ENCODE assay signal across 8 mouse cellular contexts in genomic region chr10:14056584-14057451, GRCm38 (mm10).
A peak's percentile ranks its signal among the peaks of the same experiment; 100 is the strongest.
DNase-seq lines count a peak whose midpoint lies in the region; ATAC-seq and TF ChIP-seq lines count a peak whose summit lies in the region.

No protein-coding gene starts in this region.

- H3K4me2 ChIP-seq in intestine, embryonic 15.5 days (replicated peaks): no peak overlapping the region
- H3K4me2 ChIP-seq in stomach, embryonic 14.5 days (replicated peaks; ENCODE audit: low read depth, low read length): no peak overlapping the region

- DNase-seq in A20 (ENCODE audit: low read depth, low spot score) (peak; percentile 27), Patski (ENCODE audit: low read depth, low spot score) (no peak)
- peak; percentile 79 to 82 for DNase-seq in cerebellum, postnatal 36 days
- DNase-seq in heart, adult 11 months: peak; percentile 99
- peak; percentile 52 for DNase-seq in mesoderm, embryonic 11.5 days (ENCODE audit: low read depth, low spot score)
- no peak for DNase-seq in layer of hippocampus, postnatal 14 days (ENCODE audit: low spot score in 2 of 2)

- CTCF ChIA-PET in Patski (lab: Charles Lee): interaction anchor here (1.2 to 1.3 kb wide), 2 partner anchors 16 to 37 kb away, joined by 3 read pairs; no protein-coding TSS in a partner anchor

- no peaks in the 10 kb centered on the region for H3K36me3 ChIP-seq in intestine, embryonic 15.5 days
- no peaks in the 10 kb centered on the region for H3K36me3 ChIP-seq in stomach, embryonic 14.5 days (ENCODE audit: control insufficient read depth, insufficient read depth, low read length)

- no peak overlapping the region for H3K4me3 ChIP-seq in intestine, embryonic 15.5 days (replicated peaks)
- H3K4me3 ChIP-seq in stomach, embryonic 14.5 days (ENCODE audit: low read depth, low read length): no peak overlapping the region

- 52% methylated on average over 8 of the region's 8 CpGs for WGBS in intestine, embryonic 15.5 days
- 46% methylated on average over 8 of the region's 8 CpGs for WGBS in stomach, embryonic 14.5 days

- peak; percentile 40 for ATAC-seq in Patski
- peak; percentile 72 for ATAC-seq in intestine, embryonic 15.5 days
- ATAC-seq in stomach, embryonic 14.5 days (ENCODE audit: insufficient number of reproducible peaks, insufficient read depth, low FRiP score, low read depth): peak; percentile 53

- in situ Hi-C loops in Patski (cut with MboI; ENCODE audit: low pct_unique_long_range_greater_than_20kb): loop anchor here (5.0 kb wide), 1 partner anchor 90 kb away; the partner anchor contains the start of gene Hivep2

- H3K9me3 ChIP-seq in intestine, embryonic 15.5 days: no peaks in the 10 kb centered on the region
- no peaks in the 10 kb centered on the region for H3K9me3 ChIP-seq in stomach, embryonic 14.5 days (ENCODE audit: control insufficient read depth, low read depth, low read length)

- peaks cover 13% of the 10 kb centered on the region for H3K4me1 ChIP-seq in intestine, embryonic 15.5 days (replicated peaks)
- peaks cover 19% of the 10 kb centered on the region for H3K4me1 ChIP-seq in stomach, embryonic 14.5 days (ENCODE audit: control insufficient read depth, insufficient read depth, low read length)

- H3K27ac ChIP-seq in intestine, embryonic 15.5 days: 0 out of 2 replicates have a peak overlapping the region, but pooled peaks have one; percentile 7
- peak overlapping the region; percentile 33; the same call in 1 of the 2 replicates for H3K27ac ChIP-seq in stomach, embryonic 14.5 days (ENCODE audit: low read length)

- POLR2A ChIA-PET in Patski (lab: Charles Lee): interaction anchor here (0.8 kb wide), 1 partner anchor 511 kb away, joined by 4 read pairs; no protein-coding TSS in a partner anchor

- H3K9ac ChIP-seq in intestine, embryonic 15.5 days: no peak overlapping the region
- H3K9ac ChIP-seq in stomach, embryonic 14.5 days (replicated peaks; ENCODE audit: low read depth, low read length): no peak overlapping the region

- TF ChIP-seq CTCF in Patski (IDR thresholded peaks at IDR 0.05): no peak

- H3K27me3 ChIP-seq in Patski: no peaks in the 10 kb centered on the region
- no peaks in the 10 kb centered on the region for H3K27me3 ChIP-seq in intestine, embryonic 15.5 days (replicated peaks)
- no peaks in the 10 kb centered on the region for H3K27me3 ChIP-seq in stomach, embryonic 14.5 days (ENCODE audit: control insufficient read depth, insufficient read depth, low read length)

Comparison
In these comparisons a context has a peak if more than half of its experiments do, and no peak if none do; other contexts are left out.
1. DNase-seq: peak in A20 (single experiment), cerebellum, postnatal 36 days (2 of 2), heart, adult 11 months (single experiment) and mesoderm, embryonic 11.5 days (single experiment); none in Patski (single experiment) and layer of hippocampus, postnatal 14 days (0 of 2).
2. Peak in every context shown above with its lines, with median percentiles within 50 percentile points of each other: ATAC-seq.